Mouse (Mus musculus) thymus, postnatal 14 days (tissue): ENCODE results near the gene Morn1.
"Not testable (repeated sequence)": the region's sequence is repeated elsewhere in the genome, so short reads cannot be mapped to it uniquely, and the experiment has no call there.

Experiments used
- DNase-seq: peaks from one replicate; pipeline ENCODE4 v3.0.0; 2021

Morn1 gene

DNA sequence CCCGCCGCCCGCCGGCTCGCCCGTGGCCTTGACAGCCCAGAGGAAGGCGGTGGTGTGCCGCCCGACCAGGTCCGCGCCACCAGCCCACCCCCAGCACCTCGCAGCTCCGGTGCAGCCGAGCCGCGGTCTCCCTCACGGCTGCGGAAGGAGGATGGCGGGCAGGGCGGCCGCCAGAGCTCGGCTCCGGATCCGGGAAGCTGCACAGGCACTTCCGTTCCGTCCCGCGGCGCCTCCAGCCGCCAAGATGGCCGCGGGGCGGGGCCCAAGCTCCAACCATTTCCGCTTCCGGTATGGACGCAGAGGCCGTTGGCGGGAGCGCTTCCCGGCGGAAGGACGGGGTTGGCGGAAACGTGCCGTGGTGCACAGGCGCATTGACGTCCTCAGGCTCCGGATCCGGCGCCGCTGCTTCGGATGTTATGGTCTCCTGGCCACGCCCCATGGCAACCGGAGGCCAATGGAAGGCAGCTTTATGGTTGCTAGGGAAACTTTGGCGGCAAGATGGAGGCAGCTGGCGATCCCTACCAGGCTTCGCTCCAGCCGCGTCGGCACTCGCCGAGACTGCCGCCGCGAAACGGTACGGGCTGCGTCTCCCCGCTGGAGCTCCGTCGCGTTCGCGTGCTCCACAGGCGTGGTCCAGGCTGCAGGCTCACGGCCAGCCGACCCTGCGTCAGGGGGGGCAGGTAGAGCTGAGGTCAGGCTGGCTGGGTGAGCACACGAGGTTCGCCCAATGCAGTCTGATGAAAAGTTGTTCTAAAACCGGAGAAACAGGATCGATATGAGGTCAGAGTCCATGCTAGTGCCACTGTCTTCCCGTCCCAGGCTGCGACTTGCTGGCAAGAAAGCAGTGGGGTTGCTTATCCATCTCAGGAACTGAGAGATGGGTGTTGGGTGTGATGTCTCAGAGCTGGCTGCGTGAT, at the start of gene Morn1, which contains the start of gene Rer1:
TSS of gene Morn1 (plus strand) at position 470 of the 917 bp plus-strand sequence.
TSS of gene Rer1 (minus strand) at position 275 of the 917 bp plus-strand sequence.
- DNase-seq = peak; percentile 99

GRCm38 (mm10) chr4:155040197-155040596, 46.2 kb upstream of the Morn1 start:
- no peak for DNase-seq

GRCm38 (mm10) chr4:155040696-155041095, 45.7 kb upstream of the Morn1 start:
- DNase-seq = no peak

DNA sequence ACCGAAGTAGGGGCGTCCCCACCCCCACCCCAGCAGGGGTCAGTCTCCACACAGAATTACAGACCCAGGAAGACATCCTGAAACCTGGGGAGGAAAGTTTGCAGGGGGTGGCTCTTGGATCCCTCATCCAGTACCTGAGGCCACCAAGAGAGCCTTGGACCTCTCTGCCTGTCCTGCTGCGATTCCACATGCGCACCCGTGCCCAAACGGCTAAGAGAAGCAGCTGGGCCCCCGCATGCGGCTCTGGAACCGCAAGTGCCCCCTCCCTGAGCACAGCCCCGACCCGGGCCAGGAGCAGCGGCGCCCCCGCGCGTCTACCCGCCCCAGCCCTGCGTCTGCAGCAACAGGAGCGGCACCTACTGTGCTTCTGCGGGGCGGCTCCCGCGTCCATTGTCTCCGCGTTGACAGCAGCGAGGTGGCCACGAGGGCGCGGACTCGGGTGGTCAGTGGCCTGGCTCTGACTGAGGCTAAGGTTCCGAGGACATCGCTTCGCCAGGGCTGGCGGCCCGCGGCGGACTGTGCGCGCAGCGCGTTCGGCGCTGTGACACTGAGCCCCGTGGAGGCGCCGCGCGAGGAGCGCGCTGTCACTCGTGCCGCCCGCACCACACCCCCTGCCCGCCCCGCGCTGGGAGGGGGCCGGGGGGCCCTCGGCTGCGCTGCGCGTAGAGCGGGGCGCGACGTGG, 43.6 kb upstream of the Morn1 start:
- DNase-seq = no peak

GRCm38 (mm10) chr4:155043289-155043625, 43.1 kb upstream of the Morn1 start:
- DNase-seq = no peak

DNA sequence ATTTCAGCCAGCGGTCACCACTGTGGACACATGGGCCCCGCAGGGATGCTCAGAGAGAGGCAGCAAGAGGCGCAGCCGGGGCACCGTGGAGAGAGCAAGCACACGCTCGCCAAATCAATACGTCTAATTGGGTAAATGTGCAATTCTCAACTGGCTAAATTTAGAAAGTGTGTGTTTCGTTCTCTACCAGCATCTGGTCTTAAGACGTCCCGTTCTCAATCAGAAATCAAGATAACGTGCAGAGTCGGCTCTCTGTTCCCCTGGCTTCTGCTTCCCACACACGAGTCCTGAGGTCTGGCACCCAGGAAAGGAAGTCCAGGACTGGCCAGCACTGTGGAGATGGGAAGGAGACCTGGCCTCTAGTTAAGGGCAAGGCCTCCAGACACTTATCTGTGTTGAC, 39.7 kb upstream of the Morn1 start:
- DNase-seq = no peak

DNA sequence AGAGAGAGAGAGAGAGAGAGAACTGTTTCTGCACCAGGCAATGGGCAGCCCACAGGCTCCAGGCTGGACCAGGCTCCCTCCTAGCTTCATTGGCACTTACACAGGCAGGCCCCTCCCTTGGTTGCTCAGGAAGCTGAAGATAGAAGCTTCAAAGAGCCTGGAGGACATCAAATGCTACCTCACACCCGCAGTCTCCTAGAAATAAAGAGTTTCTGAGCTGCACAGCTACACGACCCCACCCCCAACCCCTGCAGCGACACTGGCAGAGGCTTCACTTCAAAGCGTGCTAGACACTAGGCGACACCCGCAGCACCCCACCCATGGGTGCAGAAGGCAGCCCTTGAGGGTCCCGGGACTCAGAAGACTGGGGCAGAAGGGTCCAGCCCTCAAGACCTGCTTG, 36.3 kb upstream of the Morn1 start:
- peak; percentile 78 for DNase-seq

DNA sequence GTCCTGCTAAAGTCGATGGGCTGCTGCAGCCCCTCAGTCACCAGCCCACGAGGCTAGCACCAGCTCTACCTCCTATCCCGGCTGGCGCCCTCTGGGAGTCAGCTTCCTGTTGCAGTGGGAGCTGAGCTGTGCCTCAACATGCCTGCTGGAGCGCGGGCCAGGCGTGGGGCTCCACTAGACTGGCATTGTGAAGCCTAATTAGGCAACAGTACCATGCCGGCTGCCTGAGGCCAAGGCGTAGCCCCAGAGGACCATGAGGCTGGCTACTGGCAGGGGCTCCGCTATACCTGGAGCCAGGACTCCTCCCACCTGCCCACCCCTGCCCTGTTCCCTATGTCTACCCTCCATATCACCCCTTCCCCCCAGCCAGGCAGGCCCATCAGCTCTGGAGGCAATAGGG, 29.7 kb upstream of the Morn1 start, which contains the start of gene Plch2:
TSS of gene Plch2 (minus strand) at position 61 of the 400 bp plus-strand sequence.
- DNase-seq = no peak

DNA sequence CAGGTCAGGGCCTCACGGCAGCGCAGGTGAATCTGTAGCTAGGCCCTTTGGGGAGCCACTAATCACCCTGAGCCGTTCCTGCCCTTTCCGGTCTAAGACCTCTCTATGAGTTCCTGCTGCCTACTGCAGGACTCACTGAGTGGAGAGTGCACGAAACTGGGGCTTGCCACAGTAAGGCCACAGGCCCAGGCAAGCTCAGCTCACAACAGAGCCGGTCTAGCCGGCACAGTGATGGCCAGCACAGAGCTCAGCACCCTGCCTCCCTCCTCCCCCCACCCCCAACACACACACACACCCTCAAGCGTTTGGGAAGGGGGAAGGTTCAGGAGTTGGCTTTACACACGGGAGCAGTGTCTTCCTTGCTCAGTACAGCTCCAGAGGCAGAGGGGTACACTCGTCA, 28.1 kb upstream of the Morn1 start:
- no peak for DNase-seq

GRCm38 (mm10) chr4:155063895-155064294, 22.5 kb upstream of the Morn1 start:
- DNase-seq = no peak

DNA sequence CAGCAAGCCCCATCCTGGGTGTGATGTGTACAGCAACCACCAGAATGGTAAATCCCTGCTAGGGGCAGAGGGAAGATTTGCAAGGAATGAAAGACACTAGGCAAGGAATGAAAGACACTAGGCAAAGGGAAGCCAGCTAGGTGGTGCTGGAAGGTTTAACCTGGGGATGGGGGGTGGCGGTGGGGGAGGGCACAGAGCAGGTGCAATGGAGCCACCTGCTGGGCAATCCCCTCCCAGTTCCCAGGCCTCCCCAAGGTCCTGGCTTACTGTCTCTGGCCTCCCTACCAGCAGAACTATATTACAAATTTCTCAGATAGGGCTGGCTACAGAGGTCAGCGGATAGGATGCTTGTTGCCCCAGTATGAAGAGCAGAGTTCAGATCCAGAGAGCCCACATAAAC, 21.9 kb upstream of the Morn1 start:
- peak; percentile 26 for DNase-seq

DNA sequence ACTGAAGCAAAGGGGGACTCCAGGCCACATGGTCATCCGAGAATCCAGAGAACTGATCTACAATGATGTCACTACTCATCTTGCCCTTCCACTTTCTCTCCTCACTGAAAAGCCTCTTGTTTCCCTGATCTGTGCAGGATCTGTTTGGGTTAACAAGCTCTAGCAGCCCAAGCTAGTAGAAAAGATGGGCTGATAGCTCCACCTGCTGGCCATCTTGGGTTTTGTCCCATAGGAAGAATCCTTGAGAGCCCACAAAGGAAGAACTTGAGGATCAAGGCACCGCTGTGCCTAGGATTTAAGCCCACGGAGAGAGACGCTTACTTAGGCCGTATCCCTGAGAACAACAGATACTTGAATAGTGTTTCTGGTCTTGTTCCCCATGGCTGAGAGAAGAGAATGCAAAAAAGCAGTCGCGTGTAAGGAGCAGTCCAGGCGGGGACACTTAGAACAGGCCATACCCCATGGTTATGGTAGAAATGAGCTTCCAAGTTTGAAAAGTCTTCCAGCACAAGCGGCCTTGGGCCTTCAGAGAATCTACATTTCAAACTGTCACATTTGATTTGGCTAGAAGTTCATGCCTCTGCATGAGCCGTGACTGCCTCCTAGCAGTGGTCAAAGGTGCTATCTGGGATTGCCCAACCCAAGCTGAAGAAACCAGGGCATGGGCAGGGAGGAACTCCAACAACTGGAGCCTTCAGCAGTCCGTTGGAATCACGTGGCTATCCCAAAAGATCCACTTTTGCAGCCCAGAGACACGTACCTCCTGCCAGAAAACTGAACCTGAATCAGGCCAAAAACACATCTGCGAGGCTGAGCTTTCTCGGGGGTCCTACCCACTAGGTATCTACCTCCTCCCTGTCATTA, 20.2 kb upstream of the Morn1 start:
- DNase-seq = peak; percentile 84

DNA sequence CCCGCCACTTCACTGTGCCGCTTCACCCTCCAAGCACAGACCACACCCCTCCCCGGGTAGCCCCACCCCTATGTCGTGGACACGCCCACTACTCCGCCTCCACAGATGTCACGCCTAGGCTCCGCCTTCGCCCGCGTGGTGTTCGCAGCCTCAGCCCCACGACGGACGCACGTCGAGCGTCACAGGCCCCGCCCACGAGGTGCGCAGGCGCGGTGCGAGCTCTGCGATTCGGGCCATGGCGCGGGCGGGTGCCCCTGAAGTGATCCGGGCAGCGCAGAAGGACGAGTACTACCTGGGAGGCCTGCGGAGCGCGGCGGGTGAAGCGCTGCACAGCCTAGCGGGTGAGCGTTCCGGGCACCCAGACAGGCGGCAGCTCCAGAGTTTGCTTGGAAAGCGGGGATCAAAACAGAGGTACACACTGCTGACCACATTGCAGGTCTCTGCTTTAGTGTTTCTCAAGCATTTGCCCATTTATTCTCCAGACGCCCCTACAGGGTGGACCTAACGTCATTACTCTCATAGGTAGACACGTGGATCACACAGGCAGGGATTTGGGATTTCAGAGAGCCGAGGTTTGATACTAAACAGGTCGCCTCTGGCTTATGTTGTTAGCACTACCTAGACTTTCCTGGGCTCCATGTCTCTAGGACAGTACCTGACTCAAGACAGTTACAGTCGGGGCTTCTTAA, 19.4 kb upstream of the Morn1 start, which contains the start of gene Pex10:
TSS of gene Pex10 (plus strand) at position 183 of the 689 bp plus-strand sequence.
- peak; percentile 98 for DNase-seq

- no peak for DNase-seq
These were observed 17.9 kb upstream of the Morn1 start for GRCm38 (mm10) chr4:155068357-155068972.

- peak; percentile 23 for DNase-seq
These were observed 17.2 kb upstream of the Morn1 start for GRCm38 (mm10) chr4:155069191-155069590.

GRCm38 (mm10) chr4:155070199-155070598, 16.2 kb upstream of the Morn1 start:
- no peak for DNase-seq

- no peak for DNase-seq
These were observed 15.5 kb upstream of the Morn1 start for GRCm38 (mm10) chr4:155070921-155071320.

DNA sequence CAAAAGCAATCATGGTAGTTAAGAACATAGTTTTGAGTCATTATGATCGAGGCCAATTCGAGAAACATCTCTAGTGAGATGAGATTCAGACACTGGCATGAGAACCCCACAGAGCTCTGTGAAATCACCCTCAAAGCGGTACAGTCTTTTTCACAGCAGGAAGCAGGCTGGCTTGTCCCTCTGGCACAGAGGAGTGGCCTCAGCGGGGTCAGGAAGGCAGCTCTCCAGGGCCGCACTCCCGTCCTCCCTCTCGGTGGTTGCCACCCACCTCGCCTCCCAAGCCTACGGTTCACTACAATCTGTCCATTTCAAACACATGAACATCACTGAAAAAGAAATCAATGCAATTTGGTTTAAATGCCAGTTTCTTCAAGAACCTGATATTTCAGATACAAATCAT, 12.0 kb upstream of the Morn1 start:
- DNase-seq = no peak

DNA sequence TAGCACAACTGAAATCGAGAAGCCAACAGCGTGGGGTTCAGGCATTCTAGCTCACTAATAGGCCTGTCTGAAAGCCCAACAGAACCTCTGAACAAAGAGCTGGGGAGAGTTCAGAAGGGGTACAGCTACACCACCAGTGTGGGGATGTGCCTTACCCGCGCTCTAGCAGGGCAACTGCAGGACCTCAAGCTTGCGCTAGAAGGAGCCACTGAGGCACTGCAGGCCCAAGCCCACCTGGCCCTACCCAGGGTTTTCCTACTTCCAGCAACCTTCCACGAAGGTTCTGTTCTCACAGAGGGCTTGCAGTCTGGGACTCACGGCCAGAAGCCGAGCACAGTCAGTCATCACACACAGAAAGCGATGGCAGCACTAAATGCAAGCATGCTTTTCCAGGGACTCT, 11.2 kb upstream of the Morn1 start:
- DNase-seq = no peak

GRCm38 (mm10) chr4:155075813-155076212, 10.6 kb upstream of the Morn1 start:
- DNase-seq = no peak

GRCm38 (mm10) chr4:155076677-155077076, 9.7 kb upstream of the Morn1 start:
- DNase-seq = no peak

- not testable (repeated sequence) for DNase-seq
These were observed 7.6 kb upstream of the Morn1 start for GRCm38 (mm10) chr4:155078808-155079207.
